Mouse (Mus musculus): ENCODE measurements around the gene Zfp52. TPM values are rescaled to one million over a fixed set of nuclear protein-coding genes. Genes with fewer than 3 reads are reported as not detected.
A peak's percentile ranks its signal among the peaks of the same experiment; 100 is the strongest.

Gene Zfp52
- polyA plus RNA-seq, 1 experiment: 0.31 TPM

DNA sequence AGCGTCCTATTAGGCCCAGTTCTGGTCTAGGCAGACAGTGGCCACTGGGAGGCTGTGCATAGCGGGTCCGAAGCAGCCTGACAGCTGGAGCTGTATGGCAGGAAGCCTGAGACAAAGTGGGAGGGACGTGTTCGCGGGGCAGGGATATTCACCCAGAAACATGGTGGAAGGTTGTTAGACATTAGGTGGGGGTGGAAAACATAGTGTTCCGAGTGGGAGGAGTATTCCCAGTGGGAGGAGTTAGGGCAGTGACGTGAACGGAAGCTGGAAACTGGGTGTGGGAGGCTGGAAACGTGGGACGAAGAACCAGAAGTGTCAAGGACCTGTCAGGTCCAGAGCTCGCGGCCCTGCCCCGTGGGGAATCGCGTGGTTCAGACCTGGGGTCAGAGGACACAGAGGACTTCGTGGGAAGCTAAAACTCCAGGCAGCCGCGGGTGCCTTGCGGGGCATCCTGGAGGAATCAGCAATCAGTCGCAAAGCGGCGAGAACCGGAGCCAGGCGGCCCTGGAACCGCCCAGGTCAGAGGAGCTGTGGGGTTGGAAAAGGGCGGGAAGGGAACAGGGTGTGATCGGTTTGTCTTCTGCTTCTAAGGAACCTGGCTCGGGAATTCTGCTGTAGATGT, 31.5 kb downstream of the Zfp52 start, which contains the start of gene Zfp948:
TSS of gene Zfp948 (plus strand) at position 281 of the 622 bp plus-strand sequence.
- H3K27ac ChIP-seq (ENCODE audit: control insufficient read depth, insufficient read depth, low read depth, low read length): peak within 1 kb of the TSS; percentile 92
- peaks cover 10% of the 10 kb centered on the region for H3K4me1 ChIP-seq (ENCODE audit: control insufficient read depth, insufficient read depth, low read length)
- peak within 1 kb of the TSS; percentile 95 for H3K4me3 ChIP-seq (ENCODE audit: control insufficient read depth, low read depth, low read length)
- H3K27me3 ChIP-seq (ENCODE audit: control insufficient read depth, insufficient read depth, low read length): no peaks in the 10 kb centered on the region
- H3K36me3 ChIP-seq (ENCODE audit: control insufficient read depth, insufficient read depth, low read length): no peaks in the 10 kb centered on the region
- TF ChIP-seq POLR2A (IDR thresholded peaks at IDR 0.05; ENCODE audit: control insufficient read depth, low read depth, low read length) (peak; percentile 39), CTCF (IDR thresholded peaks at IDR 0.05; ENCODE audit: control insufficient read depth, insufficient read depth, insufficient replicate concordance, low read depth, low read length) (0 out of 2 replicates have a peak, but pooled peaks have one; percentile 9)

DNA sequence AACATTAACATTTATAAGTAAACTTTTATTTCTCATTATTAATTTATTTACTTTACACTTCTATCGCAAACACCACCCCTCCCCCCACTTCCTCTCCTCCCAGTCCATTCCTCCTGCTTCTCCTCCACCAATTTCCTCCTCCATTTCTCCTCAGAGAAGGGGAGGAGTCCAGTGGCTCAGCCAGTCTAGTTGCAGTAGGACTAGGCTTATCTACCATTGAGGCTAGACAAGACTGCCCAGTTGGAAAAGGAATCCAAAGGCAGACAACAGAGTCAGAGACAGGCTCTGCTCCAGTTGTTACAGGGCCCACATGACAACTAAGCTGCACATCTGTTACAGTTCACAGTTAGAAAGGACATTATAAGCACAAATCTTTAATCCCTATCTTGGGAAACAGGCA, 32.4 kb downstream of the Zfp52 start:
- Histone ChIP-seq H3K27ac (ENCODE audit: control insufficient read depth, insufficient read depth, low read depth, low read length) (no peak overlapping the region), H3K27me3 (ENCODE audit: control insufficient read depth, insufficient read depth, low read length) (no peaks in the 10 kb centered on the region), H3K36me3 (ENCODE audit: control insufficient read depth, insufficient read depth, low read length) (no peaks in the 10 kb centered on the region), H3K4me1 (ENCODE audit: control insufficient read depth, insufficient read depth, low read length) (peaks cover 10% of the 10 kb centered on the region), H3K4me3 (ENCODE audit: control insufficient read depth, low read depth, low read length) (no peak overlapping the region)
- no peak for TF ChIP-seq CTCF (IDR thresholded peaks at IDR 0.05; ENCODE audit: control insufficient read depth, insufficient read depth, insufficient replicate concordance, low read depth, low read length)
- no peak for TF ChIP-seq POLR2A (IDR thresholded peaks at IDR 0.05; ENCODE audit: control insufficient read depth, low read depth, low read length)

DNA sequence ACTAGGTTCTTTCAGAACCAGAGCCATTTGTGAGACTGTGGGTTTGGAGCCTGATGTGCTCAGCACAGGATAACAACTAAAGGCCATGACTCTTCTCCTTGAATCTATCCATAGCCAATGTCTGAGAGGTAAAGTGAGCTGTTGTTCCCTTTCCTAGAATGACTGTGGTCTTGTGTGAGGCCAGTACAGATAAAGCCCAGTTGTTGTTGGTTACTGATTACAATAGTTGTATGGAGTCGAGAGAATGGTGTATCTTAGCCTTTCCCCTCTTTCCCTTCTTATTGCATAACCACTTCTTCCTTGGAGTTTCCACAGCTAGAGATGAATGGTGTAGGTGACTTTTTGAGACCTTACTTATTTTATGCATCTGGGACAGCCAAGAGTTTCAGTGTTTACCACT, 43.7 kb downstream of the Zfp52 start:
- Histone ChIP-seq H3K27me3 (ENCODE audit: control insufficient read depth, insufficient read depth, low read length) (no peaks in the 10 kb centered on the region), H3K4me1 (ENCODE audit: control insufficient read depth, insufficient read depth, low read length) (no peaks in the 10 kb centered on the region), H3K4me3 (ENCODE audit: control insufficient read depth, low read depth, low read length) (no peak overlapping the region), H3K27ac (ENCODE audit: control insufficient read depth, insufficient read depth, low read depth, low read length) (no peak overlapping the region), H3K36me3 (ENCODE audit: control insufficient read depth, insufficient read depth, low read length) (no peaks in the 10 kb centered on the region)
- TF ChIP-seq CTCF (IDR thresholded peaks at IDR 0.05; ENCODE audit: control insufficient read depth, insufficient read depth, insufficient replicate concordance, low read depth, low read length) (no peak), POLR2A (IDR thresholded peaks at IDR 0.05; ENCODE audit: control insufficient read depth, low read depth, low read length) (no peak)

DNA sequence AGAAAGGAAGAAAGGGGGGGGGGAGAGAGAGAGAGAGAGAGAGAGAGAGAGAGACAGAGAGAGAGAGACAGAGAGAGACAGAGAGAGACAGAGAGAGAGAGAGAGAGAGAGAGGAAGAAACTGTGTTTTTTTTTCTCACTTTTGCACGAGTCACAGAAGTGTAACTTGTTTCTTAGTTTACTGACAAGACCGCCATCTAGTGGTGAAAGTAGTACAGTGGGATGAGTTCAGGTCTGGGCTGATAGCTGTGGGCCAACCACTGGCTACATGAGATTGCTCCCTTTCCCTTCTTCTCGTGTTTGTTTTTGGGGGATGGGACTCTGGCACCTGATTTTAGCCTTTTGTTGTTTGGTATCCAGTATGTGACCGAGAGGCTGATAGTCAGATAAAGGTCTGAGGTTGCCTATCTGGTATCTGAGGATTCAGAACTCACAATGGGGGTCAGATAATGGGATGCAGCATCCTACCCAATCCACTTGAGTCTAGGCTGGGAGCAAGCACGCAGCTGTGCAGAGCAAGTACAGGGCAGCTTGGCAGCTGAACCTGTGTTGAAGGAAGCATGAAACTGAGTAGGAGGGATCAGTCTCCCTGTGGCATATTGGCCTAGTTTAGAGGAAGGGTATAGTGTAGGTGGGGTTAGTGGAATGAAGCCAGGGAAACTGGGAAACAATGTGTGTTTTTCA, 44.3 kb downstream of the Zfp52 start:
- no peaks in the 10 kb centered on the region for H3K36me3 ChIP-seq (ENCODE audit: control insufficient read depth, insufficient read depth, low read length)
- TF ChIP-seq CTCF (IDR thresholded peaks at IDR 0.05; ENCODE audit: control insufficient read depth, insufficient read depth, insufficient replicate concordance, low read depth, low read length): 0 out of 2 replicates have a peak, but pooled peaks have one; percentile 2
- no peak for TF ChIP-seq POLR2A (IDR thresholded peaks at IDR 0.05; ENCODE audit: control insufficient read depth, low read depth, low read length)
- no peak overlapping the region for H3K27ac ChIP-seq (ENCODE audit: control insufficient read depth, insufficient read depth, low read depth, low read length)
- no peaks in the 10 kb centered on the region for H3K4me1 ChIP-seq (ENCODE audit: control insufficient read depth, insufficient read depth, low read length)
- H3K4me3 ChIP-seq (ENCODE audit: control insufficient read depth, low read depth, low read length): no peak overlapping the region
- no peaks in the 10 kb centered on the region for H3K27me3 ChIP-seq (ENCODE audit: control insufficient read depth, insufficient read depth, low read length)

DNA sequence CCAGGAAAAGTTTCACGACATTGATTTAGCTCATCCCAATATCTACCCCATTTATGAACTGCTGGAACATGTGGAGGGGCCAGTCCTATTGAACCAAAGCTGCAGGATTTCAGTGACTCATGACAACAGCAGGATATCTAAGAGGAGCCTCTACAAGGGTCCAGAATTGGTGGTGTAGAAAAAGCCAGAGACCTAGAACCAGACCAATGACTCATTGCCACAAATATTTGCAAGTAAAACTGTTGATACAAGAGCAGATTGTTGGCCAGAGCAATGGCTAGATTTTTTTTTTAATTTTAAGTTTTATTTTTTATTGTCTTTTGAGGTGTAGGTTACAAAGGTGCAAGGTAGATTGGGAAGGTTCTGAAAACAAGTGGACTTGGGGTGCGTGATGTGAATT, 50.2 kb downstream of the Zfp52 start:
- Histone ChIP-seq H3K4me3 (ENCODE audit: control insufficient read depth, low read depth, low read length) (no peak overlapping the region), H3K4me1 (ENCODE audit: control insufficient read depth, insufficient read depth, low read length) (no peaks in the 10 kb centered on the region), H3K27ac (ENCODE audit: control insufficient read depth, insufficient read depth, low read depth, low read length) (no peak overlapping the region), H3K36me3 (ENCODE audit: control insufficient read depth, insufficient read depth, low read length) (no peaks in the 10 kb centered on the region), H3K27me3 (ENCODE audit: control insufficient read depth, insufficient read depth, low read length) (no peaks in the 10 kb centered on the region)
- TF ChIP-seq CTCF (IDR thresholded peaks at IDR 0.05; ENCODE audit: control insufficient read depth, insufficient read depth, insufficient replicate concordance, low read depth, low read length): no peak
- TF ChIP-seq POLR2A (IDR thresholded peaks at IDR 0.05; ENCODE audit: control insufficient read depth, low read depth, low read length): no peak

Other genes with a start within 250 kb of the Zfp52 start
- not detected in 2 replicates for gene Vmn1r237, start 223.7 kb upstream of the Zfp52 start, polyA plus RNA-seq (2012; rRNA removed)
- 0.38 and 0.59 TPM in 2 replicates for gene Zfp677, start 151.8 kb upstream of the Zfp52 start, polyA plus RNA-seq (2012; rRNA removed)
- gene Zfp54, start 112.3 kb upstream of the Zfp52 start, polyA plus RNA-seq (2012; rRNA removed): 3.1 and 4.3 TPM in 2 replicates
- gene Zfp51, start 85.2 kb upstream of the Zfp52 start, polyA plus RNA-seq (2012; rRNA removed): 2.5 and 3.3 TPM in 2 replicates
- 0.23 and 0.48 TPM in 2 replicates for gene Zfp53, start 46.5 kb upstream of the Zfp52 start, polyA plus RNA-seq (2012; rRNA removed)
- 0.47 TPM in 2 replicates for gene Zfp948, start 31.5 kb downstream of the Zfp52 start, polyA plus RNA-seq (2012; rRNA removed)
- 0.12 and 0.14 TPM in 2 replicates for gene Zfp983, start 115.1 kb downstream of the Zfp52 start, polyA plus RNA-seq (2012; rRNA removed)
- not detected in 2 replicates for gene Gm10226, start 156.3 kb downstream of the Zfp52 start, polyA plus RNA-seq (2012; rRNA removed)
- 0.30 and 0.36 TPM in 2 replicates for gene Zfp760, start 172.2 kb downstream of the Zfp52 start, polyA plus RNA-seq (2012; rRNA removed)
- gene Zfp229, start 195.3 kb downstream of the Zfp52 start, polyA plus RNA-seq (2012; rRNA removed): 1.0 and 1.5 TPM in 2 replicates